Mouse (Mus musculus) erythroblast, embryonic 14.5 days (primary cell): ENCODE results near the gene Vmn1r126. TPM values are rescaled to one million over a fixed set of nuclear protein-coding genes. Genes with fewer than 3 reads are reported as not detected.
"Not testable (repeated sequence)": the region's sequence is repeated elsewhere in the genome, so short reads cannot be mapped to it uniquely, and the experiment has no call there.

ENCODE experiments used
- H3K27me3 ChIP-seq: 2 replicates; pipeline ENCODE4 v1.6.1; 2012; ENCODE audit warnings: inconsistent platforms; ENCODE audit not compliant: control insufficient read depth
- H3K36me3 ChIP-seq: 2 replicates; pipeline ENCODE4 v1.6.1; 2012; ENCODE audit warnings: mild to moderate bottlenecking, inconsistent platforms; ENCODE audit not compliant: control insufficient read depth
- H3K4me1 ChIP-seq: 2 replicates; pipeline ENCODE4 v1.6.1; 2012; ENCODE audit warnings: inconsistent platforms; ENCODE audit not compliant: control insufficient read depth
- H3K4me3 ChIP-seq: replicated peaks from 2 replicates; pipeline ENCODE3; 2012; ENCODE audit warnings: moderate library complexity, mild to moderate bottlenecking, inconsistent platforms
- H3K9me3 ChIP-seq: 2 replicates; pipeline ENCODE4 v1.6.1; 2012; ENCODE audit warnings: low read length, inconsistent platforms, mixed read lengths; ENCODE audit not compliant: control insufficient read depth
- polyA plus RNA-seq: library from polyadenylated mRNA; stranded (reverse); fragments of >175 nt; gene quantifications from 2 replicates; pipeline ENCODE4 v1.2.3, GENCODE M21; 2012

The Vmn1r126 gene
- polyA plus RNA-seq: not detected in 2 replicates

DNA sequence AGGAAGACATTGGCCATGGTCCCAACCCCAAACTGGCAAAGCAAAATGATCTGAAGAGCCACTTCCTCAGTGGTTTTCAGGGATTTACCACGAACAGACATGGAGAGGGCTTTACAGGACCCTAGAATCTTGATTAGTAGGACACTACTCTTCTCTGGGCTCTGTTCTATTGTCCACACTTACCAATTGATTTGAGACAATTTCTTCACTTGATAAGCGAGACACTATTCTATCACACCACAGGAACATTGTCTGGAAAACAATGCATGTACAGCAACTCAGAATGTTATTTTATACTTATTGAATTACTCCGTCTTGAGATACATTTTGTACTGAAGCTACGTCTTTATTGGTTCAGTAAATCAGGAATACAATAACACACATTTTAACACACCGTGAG lies at the start of gene Vmn1r126:
Vmn1r126 (minus strand) TSS at position 101 of the 400 bp plus-strand sequence.
- not testable (repeated sequence) for H3K9me3 ChIP-seq, H3K27me3 ChIP-seq, H3K4me1 ChIP-seq, H3K36me3 ChIP-seq, H3K4me3 ChIP-seq

- not testable (repeated sequence) for H3K9me3 ChIP-seq, H3K27me3 ChIP-seq, H3K36me3 ChIP-seq, H3K4me1 ChIP-seq, H3K4me3 ChIP-seq
Observed at GRCm38 (mm10) chr7:21349073-21349472, 47.8 kb upstream of the Vmn1r126 start, which contains the start of gene Vmn1r128. Vmn1r128 (plus strand) TSS chr7:21349373.

DNA sequence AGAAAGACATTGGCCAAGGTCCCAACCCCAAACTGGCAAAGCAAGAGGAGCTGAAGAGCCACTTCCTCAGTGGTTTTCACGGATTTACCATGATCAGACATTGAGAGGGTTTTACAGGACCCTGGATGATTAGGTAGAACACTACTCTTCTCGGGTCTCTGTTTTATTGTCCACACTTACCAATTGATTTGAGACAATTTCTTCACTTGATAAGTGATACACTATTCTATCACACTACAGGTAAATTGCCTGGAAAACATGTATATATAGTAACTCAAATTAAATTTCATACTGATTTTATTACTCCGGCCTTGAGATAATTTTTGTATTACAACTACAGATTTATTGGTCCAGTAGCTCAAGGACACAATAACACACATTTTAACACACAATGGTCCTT lies 18.5 kb upstream of the Vmn1r126 start, which contains the start of gene Vmn1r127:
Vmn1r127 (minus strand) TSS at position 101 of the 400 bp plus-strand sequence.
- not testable (repeated sequence) for H3K4me1 ChIP-seq, H3K27me3 ChIP-seq, H3K9me3 ChIP-seq, H3K4me3 ChIP-seq, H3K36me3 ChIP-seq

GRCm38 (mm10) chr7:21271879-21272278 lies 29.4 kb downstream of the Vmn1r126 start, which contains the start of gene Vmn1r125:
Vmn1r125 (plus strand) TSS chr7:21272179.
- not testable (repeated sequence) for H3K9me3 ChIP-seq, H3K27me3 ChIP-seq, H3K36me3 ChIP-seq, H3K4me1 ChIP-seq, H3K4me3 ChIP-seq

GRCm38 (mm10) chr7:21260517-21260916 lies 40.8 kb downstream of the Vmn1r126 start, which contains the start of gene Vmn1r124:
Vmn1r124 (minus strand) TSS chr7:21260617.
- H3K9me3 ChIP-seq, H3K4me1 ChIP-seq, H3K36me3 ChIP-seq, H3K27me3 ChIP-seq, H3K4me3 ChIP-seq: not testable (repeated sequence)

Other genes with a start within 250 kb of the Vmn1r126 start
- gene Vmn1r120, start 247.7 kb downstream of the Vmn1r126 start, polyA plus RNA-seq: not detected in 2 replicates
- not detected in 2 replicates for gene Vmn1r121, start 203.0 kb downstream of the Vmn1r126 start, polyA plus RNA-seq
- gene Vmn1r122, start 167.3 kb downstream of the Vmn1r126 start, polyA plus RNA-seq: not detected in 2 replicates
- gene Vmn1r123, start 139.3 kb downstream of the Vmn1r126 start, polyA plus RNA-seq: not detected in 2 replicates
- 0.05 TPM in 1 of 2 replicates, not detected in the other for gene Gm5157, start 111.0 kb downstream of the Vmn1r126 start, polyA plus RNA-seq
- not detected in 2 replicates for gene Vmn1r124, start 40.9 kb downstream of the Vmn1r126 start, polyA plus RNA-seq
- not detected in 2 replicates for gene Vmn1r125, start 29.3 kb downstream of the Vmn1r126 start, polyA plus RNA-seq
- not detected in 2 replicates for gene Vmn1r127, start 18.4 kb upstream of the Vmn1r126 start, polyA plus RNA-seq
- not detected in 2 replicates for gene Vmn1r128, start 47.9 kb upstream of the Vmn1r126 start, polyA plus RNA-seq
- not detected in 2 replicates for gene Vmn1r129, start 59.8 kb upstream of the Vmn1r126 start, polyA plus RNA-seq
- not detected in 2 replicates for gene Gm6882, start 131.3 kb upstream of the Vmn1r126 start, polyA plus RNA-seq
- not detected in 2 replicates for gene Vmn1r130, start 210.3 kb upstream of the Vmn1r126 start, polyA plus RNA-seq
- not detected in 2 replicates for gene Vmn1r131, start 244.6 kb upstream of the Vmn1r126 start, polyA plus RNA-seq